Mouse (Mus musculus): Measurements from ENCODE around the gene Vdac2.

- TF ChIP-seq POLR2A (IDR thresholded peaks at IDR 0.05; ENCODE audit: insufficient read depth, low read depth, low read length) (no peak), CTCF (IDR thresholded peaks at IDR 0.05; ENCODE audit: insufficient read depth, low read depth, low read length) (no peak)
These were observed 38.5 kb upstream of the Vdac2 start for GRCm38 (mm10) chr14:21786500-21786899.

Data from olfactory bulb, adult 2 months (tissue).